Mouse (Mus musculus): ENCODE measurements at regions not wholly inside any gene's neighbourhood (a gene's known extent, or its start where the extent isn't known, plus 50 kb on each side); places are given as distances from the start of the nearest gene placed in this dataset.

DNA sequence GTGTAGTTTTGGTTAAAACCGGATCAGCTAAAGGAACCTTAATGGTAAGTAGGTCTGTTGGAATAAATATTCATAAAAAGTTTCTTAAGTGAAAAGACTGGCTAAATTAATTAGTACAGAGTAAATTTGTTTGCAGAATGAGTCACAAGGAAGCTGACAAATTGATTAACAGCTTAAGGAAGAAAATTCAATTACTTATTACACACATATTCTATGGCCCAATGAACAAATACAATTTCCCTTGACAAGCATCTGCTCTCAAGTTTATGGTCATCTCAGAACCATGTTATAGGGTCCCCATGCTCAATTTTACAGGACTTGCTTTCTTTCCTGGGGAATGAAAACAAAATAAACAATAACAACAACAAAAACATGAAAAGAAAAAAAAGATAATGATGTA, 231.4 kb upstream of the Frg1 start:
- Histone ChIP-seq H3K4me3 (ENCODE audit: low read depth, low read length) (no peak overlapping the region), H3K27me3 (ENCODE audit: control insufficient read depth, insufficient read depth, low read length) (no peaks in the 10 kb centered on the region), H3K27ac (ENCODE audit: insufficient read depth, low read depth, low read length) (no peak overlapping the region), H3K4me1 (ENCODE audit: control insufficient read depth, insufficient read depth, insufficient read length, low read length) (no peaks in the 10 kb centered on the region), H3K36me3 (ENCODE audit: control insufficient read depth, insufficient read depth, low read length) (no peaks in the 10 kb centered on the region)
- 95% methylated on average over 1 of the region's 1 CpGs for WGBS
- TF ChIP-seq CTCF (IDR thresholded peaks at IDR 0.05; ENCODE audit: extremely low read depth, insufficient read length, insufficient replicate concordance, low read depth, low read length) = no peak
- TF ChIP-seq POLR2A (IDR thresholded peaks at IDR 0.05; ENCODE audit: low read depth, low read length) = no peak

DNA sequence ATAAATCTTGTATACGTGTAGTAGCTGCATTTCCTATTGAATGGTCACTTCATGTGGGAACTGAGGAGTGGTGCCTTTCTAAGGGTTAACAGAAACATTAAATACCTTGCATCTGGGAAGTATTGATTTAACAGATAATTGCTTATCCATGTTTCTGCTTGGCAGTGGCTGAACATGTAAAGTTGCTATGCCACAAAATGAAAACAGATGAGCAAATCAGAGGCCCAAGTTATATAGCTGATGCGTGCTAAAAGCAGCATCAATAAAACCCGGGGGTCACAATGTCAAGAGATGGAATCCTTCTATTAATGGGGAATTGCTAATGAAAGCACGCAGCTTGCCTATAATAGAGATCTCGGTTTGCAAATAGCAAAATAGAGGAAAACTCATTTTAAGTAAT, 227.8 kb upstream of the Frg1 start:
- no peak overlapping the region for H3K27ac ChIP-seq (ENCODE audit: insufficient read depth, low read depth, low read length)
- H3K36me3 ChIP-seq (ENCODE audit: control insufficient read depth, insufficient read depth, low read length) = no peaks in the 10 kb centered on the region
- no peak for TF ChIP-seq POLR2A (IDR thresholded peaks at IDR 0.05; ENCODE audit: low read depth, low read length)
- no peak for TF ChIP-seq CTCF (IDR thresholded peaks at IDR 0.05; ENCODE audit: extremely low read depth, insufficient read length, insufficient replicate concordance, low read depth, low read length)
- H3K4me3 ChIP-seq (ENCODE audit: low read depth, low read length) = no peak overlapping the region
- H3K27me3 ChIP-seq (ENCODE audit: control insufficient read depth, insufficient read depth, low read length) = no peaks in the 10 kb centered on the region
- 86% methylated on average over 5 of the region's 5 CpGs for WGBS
- no peaks in the 10 kb centered on the region for H3K4me1 ChIP-seq (ENCODE audit: control insufficient read depth, insufficient read depth, insufficient read length, low read length)

DNA sequence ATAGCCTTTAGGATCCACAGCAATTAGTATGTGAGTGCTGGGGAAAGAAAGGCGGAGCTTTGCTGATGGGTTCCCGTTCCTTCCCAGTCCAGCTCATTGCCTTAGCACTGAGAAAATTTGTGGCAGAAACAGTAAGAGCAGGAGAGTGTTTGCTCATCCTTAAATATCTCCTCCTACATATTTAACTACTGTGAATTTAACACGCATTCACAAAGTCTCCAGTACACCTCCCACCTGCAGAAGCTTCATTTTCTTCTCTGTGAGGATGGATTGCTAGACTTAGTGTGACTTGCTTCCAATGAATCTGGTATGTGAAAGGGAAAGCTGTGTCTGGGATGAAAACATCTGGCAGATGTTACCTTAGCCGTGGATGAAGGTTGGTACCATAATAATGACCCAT, 207.0 kb upstream of the Frg1 start:
- H3K36me3 ChIP-seq (ENCODE audit: control insufficient read depth, insufficient read depth, low read length) = no peaks in the 10 kb centered on the region
- H3K27ac ChIP-seq (ENCODE audit: insufficient read depth, low read depth, low read length) = no peak overlapping the region
- 80% methylated on average over 4 of the region's 4 CpGs for WGBS
- no peaks in the 10 kb centered on the region for H3K27me3 ChIP-seq (ENCODE audit: control insufficient read depth, insufficient read depth, low read length)
- no peak overlapping the region for H3K4me3 ChIP-seq (ENCODE audit: low read depth, low read length)
- no peaks in the 10 kb centered on the region for H3K4me1 ChIP-seq (ENCODE audit: control insufficient read depth, insufficient read depth, insufficient read length, low read length)
- TF ChIP-seq CTCF (IDR thresholded peaks at IDR 0.05; ENCODE audit: extremely low read depth, insufficient read length, insufficient replicate concordance, low read depth, low read length) (no peak), POLR2A (IDR thresholded peaks at IDR 0.05; ENCODE audit: low read depth, low read length) (no peak)

DNA sequence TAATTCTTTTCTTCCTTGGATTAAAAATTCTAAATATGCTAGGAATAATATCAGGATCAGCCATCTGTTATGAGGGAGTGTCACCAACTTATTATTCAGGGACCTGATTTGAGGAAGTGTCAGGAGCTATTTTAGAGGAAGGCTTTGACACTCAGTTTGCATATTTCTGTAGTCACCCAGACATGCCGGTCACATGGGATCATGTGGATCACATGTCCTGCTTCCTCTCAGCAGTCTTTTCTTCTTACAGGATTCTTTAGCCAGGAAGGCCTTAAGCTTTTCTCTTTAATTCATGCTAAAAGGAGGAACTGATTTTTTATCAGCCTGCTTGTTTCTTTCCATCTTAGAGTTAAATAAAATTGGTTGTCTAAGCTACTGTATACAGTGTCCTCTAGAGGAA, 183.4 kb upstream of the Frg1 start:
- H3K27ac ChIP-seq (ENCODE audit: insufficient read depth, low read depth, low read length) = no peak overlapping the region
- H3K4me3 ChIP-seq (ENCODE audit: low read depth, low read length) = no peak overlapping the region
- WGBS = 77% methylated on average over 1 of the region's 1 CpGs
- H3K4me1 ChIP-seq (ENCODE audit: control insufficient read depth, insufficient read depth, insufficient read length, low read length) = no peaks in the 10 kb centered on the region
- no peaks in the 10 kb centered on the region for H3K36me3 ChIP-seq (ENCODE audit: control insufficient read depth, insufficient read depth, low read length)
- TF ChIP-seq CTCF (IDR thresholded peaks at IDR 0.05; ENCODE audit: extremely low read depth, insufficient read length, insufficient replicate concordance, low read depth, low read length) = no peak
- no peak for TF ChIP-seq POLR2A (IDR thresholded peaks at IDR 0.05; ENCODE audit: low read depth, low read length)
- no peaks in the 10 kb centered on the region for H3K27me3 ChIP-seq (ENCODE audit: control insufficient read depth, insufficient read depth, low read length)

DNA sequence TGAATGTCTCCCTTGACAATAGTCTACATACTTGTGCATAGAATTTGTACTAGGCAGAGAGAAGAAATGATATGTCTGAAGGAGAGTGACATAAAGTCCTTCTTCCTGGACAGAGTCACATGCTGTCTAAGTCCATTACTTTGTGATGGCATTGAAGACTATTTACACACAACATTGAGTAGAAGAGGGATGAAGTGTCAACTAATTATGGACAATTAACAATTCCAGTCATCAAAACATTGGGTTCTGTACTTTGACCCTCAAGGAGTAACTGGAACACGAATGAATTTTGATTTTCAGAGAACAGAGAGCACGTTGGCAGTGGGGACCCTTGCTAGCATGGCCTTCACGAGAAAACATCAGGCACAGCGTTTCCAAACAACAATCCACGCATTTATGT, 177.6 kb upstream of the Frg1 start:
- TF ChIP-seq POLR2A (IDR thresholded peaks at IDR 0.05; ENCODE audit: low read depth, low read length) (no peak), CTCF (IDR thresholded peaks at IDR 0.05; ENCODE audit: extremely low read depth, insufficient read length, insufficient replicate concordance, low read depth, low read length) (no peak)
- H3K4me3 ChIP-seq (ENCODE audit: low read depth, low read length) = no peak overlapping the region
- 78% methylated on average over 5 of the region's 5 CpGs for WGBS
- H3K4me1 ChIP-seq (ENCODE audit: control insufficient read depth, insufficient read depth, insufficient read length, low read length) = no peaks in the 10 kb centered on the region
- H3K36me3 ChIP-seq (ENCODE audit: control insufficient read depth, insufficient read depth, low read length) = no peaks in the 10 kb centered on the region
- no peak overlapping the region for H3K27ac ChIP-seq (ENCODE audit: insufficient read depth, low read depth, low read length)
- H3K27me3 ChIP-seq (ENCODE audit: control insufficient read depth, insufficient read depth, low read length) = no peaks in the 10 kb centered on the region

DNA sequence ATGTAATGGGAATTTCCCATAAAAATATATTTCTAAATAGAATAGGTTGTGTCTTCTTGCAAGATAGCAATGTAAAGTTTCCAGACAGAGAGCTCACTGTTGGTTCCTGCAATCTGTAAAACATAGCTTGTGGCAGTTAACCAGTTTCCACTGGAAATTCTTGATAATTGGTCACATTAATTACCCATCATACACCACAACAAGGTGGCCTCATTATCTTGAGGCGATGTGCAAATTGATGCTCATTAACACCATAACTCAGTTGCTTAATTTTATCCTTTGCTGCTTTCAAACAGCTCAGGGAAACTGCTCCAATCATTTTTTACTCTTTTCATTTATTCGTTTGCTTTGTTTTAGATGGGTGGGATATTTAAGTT, 176.8 kb upstream of the Frg1 start:
- TF ChIP-seq CTCF (IDR thresholded peaks at IDR 0.05; ENCODE audit: extremely low read depth, insufficient read length, insufficient replicate concordance, low read depth, low read length) = no peak
- no peak for TF ChIP-seq POLR2A (IDR thresholded peaks at IDR 0.05; ENCODE audit: low read depth, low read length)
- Histone ChIP-seq H3K27ac (ENCODE audit: insufficient read depth, low read depth, low read length) (no peak overlapping the region), H3K27me3 (ENCODE audit: control insufficient read depth, insufficient read depth, low read length) (no peaks in the 10 kb centered on the region), H3K4me1 (ENCODE audit: control insufficient read depth, insufficient read depth, insufficient read length, low read length) (no peaks in the 10 kb centered on the region), H3K36me3 (ENCODE audit: control insufficient read depth, insufficient read depth, low read length) (no peaks in the 10 kb centered on the region), H3K4me3 (ENCODE audit: low read depth, low read length) (no peak overlapping the region)
- WGBS = 81% methylated on average over 2 of the region's 2 CpGs

DNA sequence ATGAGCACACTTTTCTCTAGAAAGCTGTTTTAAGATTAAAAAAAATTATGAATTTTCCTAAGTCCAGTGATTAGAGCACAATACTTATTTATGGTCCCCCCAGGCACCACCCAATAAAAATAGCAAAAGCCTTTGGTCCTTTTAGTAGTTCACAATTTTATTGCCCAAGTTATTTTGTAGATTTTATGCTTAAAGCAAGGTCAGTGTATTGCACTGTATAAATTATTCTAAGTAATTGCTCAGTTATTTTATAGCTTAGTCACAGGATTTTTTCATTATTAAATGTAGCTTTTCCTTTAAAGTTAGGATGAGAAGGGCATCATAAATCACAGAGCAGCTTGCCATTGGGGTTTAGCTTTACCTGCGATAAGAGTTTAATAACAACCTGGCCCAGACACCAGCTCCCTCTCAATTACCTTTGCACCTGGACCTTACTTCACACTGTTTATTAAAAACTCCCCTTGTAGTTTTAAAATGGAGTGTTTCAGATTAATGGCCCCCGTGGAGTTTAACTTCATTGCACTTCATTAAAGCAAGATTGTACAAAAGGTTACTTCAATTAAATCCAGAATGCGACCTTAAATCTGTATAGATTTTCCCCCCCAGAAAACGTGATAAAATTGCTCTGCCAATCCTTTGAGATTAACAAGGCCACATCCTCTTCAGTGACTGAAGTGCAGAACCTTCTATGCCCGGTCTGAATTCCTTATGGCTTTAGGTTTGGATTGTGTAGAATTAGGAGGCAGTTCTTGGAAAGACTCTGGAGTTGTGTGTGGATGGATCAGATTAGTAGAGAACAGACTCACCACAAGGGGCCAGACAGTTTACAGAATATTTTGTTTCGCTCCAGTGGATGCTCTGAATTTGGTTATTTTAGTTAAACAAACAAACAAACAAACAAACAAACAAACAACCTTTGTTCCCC, 176.1 kb upstream of the Frg1 start:
- H3K4me3 ChIP-seq (ENCODE audit: low read depth, low read length) = no peak overlapping the region
- no peaks in the 10 kb centered on the region for H3K27me3 ChIP-seq (ENCODE audit: control insufficient read depth, insufficient read depth, low read length)
- no peak overlapping the region for H3K27ac ChIP-seq (ENCODE audit: insufficient read depth, low read depth, low read length)
- H3K4me1 ChIP-seq (ENCODE audit: control insufficient read depth, insufficient read depth, insufficient read length, low read length) = no peaks in the 10 kb centered on the region
- no peak for TF ChIP-seq CTCF (IDR thresholded peaks at IDR 0.05; ENCODE audit: extremely low read depth, insufficient read length, insufficient replicate concordance, low read depth, low read length)
- no peak for TF ChIP-seq POLR2A (IDR thresholded peaks at IDR 0.05; ENCODE audit: low read depth, low read length)
- 34% methylated on average over 6 of the region's 6 CpGs for WGBS
- no peaks in the 10 kb centered on the region for H3K36me3 ChIP-seq (ENCODE audit: control insufficient read depth, insufficient read depth, low read length)
